Mouse (Mus musculus) hindbrain, embryonic 14.5 days (tissue): ENCODE data around the gene Gm17334. TPM values are rescaled to one million over a fixed set of nuclear protein-coding genes. Genes with fewer than 3 reads are reported as not detected.

Source experiments
- ATAC-seq: fragments of 200-750 bp; cut with Nextera tagmentation; 2 replicates; pipeline ENCODE4 v1.8.0; 2017; ENCODE audit warnings: moderate number of reproducible peaks, mild to moderate bottlenecking, moderate TSS enrichment, moderate library complexity; ENCODE audit not compliant: low FRiP score
- DNase-seq: peaks from one replicate; pipeline ENCODE4 v3.0.0-alpha.2; 2015; ENCODE audit warnings: low spot score
- H3K27ac ChIP-seq: fragments of 300-500 bp; sonication (generic); 2 replicates; pipeline ENCODE4 v1.5.1; 2014; ENCODE audit warnings: mild to moderate bottlenecking, moderate library complexity
- H3K27me3 ChIP-seq: fragments of 300-500 bp; sonication (generic); 2 replicates; pipeline ENCODE4 v1.6.1; 2014; ENCODE audit warnings: mild to moderate bottlenecking, low read length, mixed read lengths; ENCODE audit not compliant: control insufficient read depth, insufficient read depth
- H3K36me3 ChIP-seq: fragments of 300-500 bp; sonication (generic); replicated peaks from 2 replicates; pipeline ENCODE4 v1.6.1; 2014; ENCODE audit not compliant: control insufficient read depth, insufficient read depth
- H3K4me1 ChIP-seq: fragments of 300-500 bp; sonication (generic); replicated peaks from 2 replicates; pipeline ENCODE4 v1.6.1; 2014; ENCODE audit warnings: antibody characterized with exemption, low read length, mixed read lengths; ENCODE audit not compliant: control insufficient read depth, insufficient read depth
- H3K4me2 ChIP-seq: fragments of 300-500 bp; sonication (generic); replicated peaks from 2 replicates; pipeline ENCODE4 v1.6.1; 2014; ENCODE audit warnings: mild to moderate bottlenecking, moderate library complexity
- H3K4me3 ChIP-seq: fragments of 300-500 bp; sonication (generic); replicated peaks from 2 replicates; pipeline ENCODE4 v1.5.1; 2014; ENCODE audit warnings: mild to moderate bottlenecking, low read length
- H3K9ac ChIP-seq: fragments of 300-500 bp; sonication (generic); 2 replicates; pipeline ENCODE4 v1.6.1; 2014
- H3K9me3 ChIP-seq: fragments of 300-500 bp; sonication (generic); 2 replicates; pipeline ENCODE4 v1.6.1; 2016; ENCODE audit warnings: low read length; ENCODE audit not compliant: control insufficient read depth
- WGBS: fragments of 180-500 bp; shearing (Covaris S2); extraction: QIAGEN DNeasy Blood & Tissue Kit; methylation state at CpG from one replicate; pipeline ENCODE4 v1.1.7; 2014; 5-methylcytosine and 5-hydroxymethylcytosine counted together
- polyA plus RNA-seq: library from polyadenylated mRNA; unstranded; fragments of >200 nt; fragmentation: Nextera tagmentation; extraction: Ambion mirVana; gene quantifications from 2 replicates; pipeline ENCODE4 v1.2.1, GENCODE M21; 2014

Gm17334 gene
- not detected in 2 replicates for polyA plus RNA-seq

GRCm38 (mm10) chr11:53773087-53773486 is at the start of gene Gm17334:
TSS of gene Gm17334 (minus strand) at chr11:53773187.
- no peak within 1 kb of the TSS for H3K9ac ChIP-seq
- peaks cover 6% of the 10 kb centered on the region; the same call in 1 of the 2 replicates for H3K4me1 ChIP-seq
- peaks cover 26% of the 10 kb centered on the region for H3K27me3 ChIP-seq
- 92% methylated on average over 5 of the region's 5 CpGs for WGBS
- DNase-seq (no peak), ATAC-seq (no peak)
- no peak within 1 kb of the TSS for H3K4me3 ChIP-seq
- no peak within 1 kb of the TSS for H3K27ac ChIP-seq
- H3K36me3 ChIP-seq, result no peaks in the 10 kb centered on the region
- no peak within 1 kb of the TSS for H3K4me2 ChIP-seq
- no peaks in the 10 kb centered on the region for H3K9me3 ChIP-seq

GRCm38 (mm10) chr11:53821945-53822338 is 49.0 kb upstream of the Gm17334 start:
- H3K27me3 ChIP-seq, result no peaks in the 10 kb centered on the region
- no peaks in the 10 kb centered on the region for H3K4me1 ChIP-seq
- H3K9me3 ChIP-seq, result no peaks in the 10 kb centered on the region
- no peak overlapping the region for H3K9ac ChIP-seq
- no peak for DNase-seq
- WGBS, result 96% methylated on average over 3 of the region's 3 CpGs
- no peak overlapping the region for H3K4me2 ChIP-seq
- H3K27ac ChIP-seq, result no peak overlapping the region
- no peak overlapping the region for H3K4me3 ChIP-seq
- ATAC-seq, result no peak
- H3K36me3 ChIP-seq, result no peaks in the 10 kb centered on the region

GRCm38 (mm10) chr11:53821230-53821944 is 48.4 kb upstream of the Gm17334 start:
- no peaks in the 10 kb centered on the region for H3K27me3 ChIP-seq
- no peaks in the 10 kb centered on the region for H3K9me3 ChIP-seq
- H3K27ac ChIP-seq, result no peak overlapping the region
- DNase-seq, result no peak
- ATAC-seq, result no peak
- no peak overlapping the region for H3K4me3 ChIP-seq
- no peak overlapping the region for H3K9ac ChIP-seq
- WGBS, result 86% methylated on average over 11 of the region's 11 CpGs
- no peak overlapping the region for H3K4me2 ChIP-seq
- H3K4me1 ChIP-seq, result no peaks in the 10 kb centered on the region
- H3K36me3 ChIP-seq, result no peaks in the 10 kb centered on the region

GRCm38 (mm10) chr11:53820516-53821170 is 47.7 kb upstream of the Gm17334 start:
- Histone ChIP-seq H3K9ac (no peak overlapping the region), H3K36me3 (no peaks in the 10 kb centered on the region), H3K27me3 (no peaks in the 10 kb centered on the region), H3K27ac (no peak overlapping the region), H3K4me2 (no peak overlapping the region), H3K4me3 (no peak overlapping the region), H3K4me1 (no peaks in the 10 kb centered on the region), H3K9me3 (no peaks in the 10 kb centered on the region)
- DNase-seq, result no peak
- 95% methylated on average over 13 of the region's 13 CpGs for WGBS
- ATAC-seq, result no peak

GRCm38 (mm10) chr11:53819511-53819910 is 46.5 kb upstream of the Gm17334 start:
- no peaks in the 10 kb centered on the region for H3K27me3 ChIP-seq
- H3K4me1 ChIP-seq, result no peaks in the 10 kb centered on the region
- WGBS, result 93% methylated on average over 6 of the region's 6 CpGs
- H3K36me3 ChIP-seq, result no peaks in the 10 kb centered on the region
- no peak overlapping the region for H3K27ac ChIP-seq
- DNase-seq (no peak), ATAC-seq (no peak)
- H3K4me2 ChIP-seq, result no peak overlapping the region
- no peak overlapping the region for H3K9ac ChIP-seq
- H3K9me3 ChIP-seq, result no peaks in the 10 kb centered on the region
- no peak overlapping the region for H3K4me3 ChIP-seq

GRCm38 (mm10) chr11:53818794-53819193 is 45.8 kb upstream of the Gm17334 start:
- Histone ChIP-seq H3K9me3 (no peaks in the 10 kb centered on the region), H3K27ac (no peak overlapping the region), H3K4me3 (no peak overlapping the region), H3K4me1 (no peaks in the 10 kb centered on the region), H3K27me3 (no peaks in the 10 kb centered on the region), H3K9ac (no peak overlapping the region), H3K36me3 (no peaks in the 10 kb centered on the region), H3K4me2 (no peak overlapping the region)
- 58% methylated on average over 6 of the region's 6 CpGs for WGBS
- DNase-seq, result no peak
- ATAC-seq, result no peak

- H3K27ac ChIP-seq, result no peak overlapping the region
- no peak overlapping the region for H3K9ac ChIP-seq
- no peaks in the 10 kb centered on the region for H3K36me3 ChIP-seq
- H3K4me2 ChIP-seq, result no peak overlapping the region
- H3K9me3 ChIP-seq, result no peaks in the 10 kb centered on the region
- WGBS, result 89% methylated on average over 5 of the region's 5 CpGs
- no peak for DNase-seq
- no peak overlapping the region for H3K4me3 ChIP-seq
- no peaks in the 10 kb centered on the region for H3K4me1 ChIP-seq
- no peaks in the 10 kb centered on the region for H3K27me3 ChIP-seq
- ATAC-seq, result no peak
These were observed 43.9 kb upstream of the Gm17334 start for GRCm38 (mm10) chr11:53816841-53817375.

- 64% methylated on average over 3 of the region's 3 CpGs for WGBS
- Histone ChIP-seq H3K4me2 (no peak overlapping the region), H3K4me1 (no peaks in the 10 kb centered on the region), H3K36me3 (no peaks in the 10 kb centered on the region), H3K9ac (no peak overlapping the region), H3K9me3 (no peaks in the 10 kb centered on the region), H3K27me3 (no peaks in the 10 kb centered on the region), H3K27ac (no peak overlapping the region), H3K4me3 (no peak overlapping the region)
- DNase-seq (no peak), ATAC-seq (no peak)
These were observed 41.8 kb upstream of the Gm17334 start for GRCm38 (mm10) chr11:53814810-53815209.

- DNase-seq (no peak), ATAC-seq (no peak)
- Histone ChIP-seq H3K36me3 (no peaks in the 10 kb centered on the region), H3K9me3 (no peaks in the 10 kb centered on the region), H3K4me2 (no peak overlapping the region), H3K4me1 (no peaks in the 10 kb centered on the region), H3K27me3 (no peaks in the 10 kb centered on the region), H3K4me3 (no peak overlapping the region), H3K9ac (no peak overlapping the region), H3K27ac (no peak overlapping the region)
- 87% methylated on average over 16 of the region's 16 CpGs for WGBS
These were observed 40.2 kb upstream of the Gm17334 start for GRCm38 (mm10) chr11:53813001-53813868.
